Mouse (Mus musculus): ENCODE data around the gene Klf9.

Klf9 gene

DNA sequence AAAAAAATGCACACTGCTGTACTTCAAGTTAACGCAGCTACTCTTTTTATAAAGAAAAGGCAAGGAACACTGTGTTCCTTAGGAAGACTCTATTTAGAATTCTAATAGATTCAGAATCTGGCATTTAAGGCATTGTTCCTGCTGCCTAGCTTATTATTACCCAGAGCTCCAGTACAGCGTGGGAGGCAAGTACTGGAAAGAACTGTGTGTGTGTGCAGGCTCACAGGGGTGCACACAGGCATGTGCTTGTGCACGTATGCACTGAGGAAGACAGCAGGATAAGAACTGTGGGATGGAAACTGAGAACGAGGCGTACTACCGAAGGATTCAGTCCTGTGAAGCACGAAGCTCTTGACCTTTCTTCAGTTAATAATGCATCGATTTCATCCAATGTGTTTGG is 73.3 kb downstream of the Klf9 start:
- DNase-seq (ENCODE audit: low read depth in 2 of 2, low spot score in 2 of 2), result no peak
